Comparison of ENCODE assay signal across 8 mouse cellular contexts in the genomic region with DNA sequence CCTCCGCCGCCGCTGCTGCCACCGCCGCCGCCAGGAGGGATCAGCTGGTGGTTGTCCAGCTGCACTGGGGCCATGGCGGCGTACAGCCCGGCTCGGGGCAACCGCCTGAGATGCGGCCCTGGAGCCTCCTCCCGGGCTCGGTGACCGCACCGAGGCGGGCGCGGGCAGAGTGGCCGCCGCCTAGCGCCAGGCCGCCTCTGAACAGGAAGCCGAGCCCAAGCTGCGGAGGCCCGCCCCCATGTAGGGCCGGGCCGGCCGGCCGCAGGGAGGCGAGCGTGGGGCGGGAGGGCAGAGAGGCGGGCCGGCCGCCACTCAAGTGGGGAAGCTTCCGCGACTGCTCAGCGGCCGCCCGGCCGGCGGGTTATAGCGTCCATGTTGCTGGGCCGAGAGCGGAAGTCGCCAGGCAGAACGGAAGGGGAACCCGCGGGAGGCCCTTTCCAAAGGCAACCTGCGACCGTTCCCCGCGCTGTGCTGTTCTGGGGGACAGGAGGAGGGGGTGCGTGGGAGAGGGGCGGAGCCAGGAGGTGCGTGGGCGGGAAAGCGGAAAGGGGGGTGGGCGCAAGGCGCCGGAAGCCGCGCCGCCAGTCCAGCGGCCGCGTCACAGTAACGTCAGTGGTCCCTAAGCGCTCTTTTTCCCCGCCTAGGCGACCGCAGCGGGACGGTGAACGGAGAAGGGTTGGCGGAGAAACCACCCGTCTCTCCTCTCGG. TPM values are rescaled to one million over a fixed set of nuclear protein-coding genes. Genes with fewer than 3 reads are reported as not detected.
A peak's percentile ranks its signal among the peaks of the same experiment; 100 is the strongest.
DNase-seq lines count a peak whose midpoint lies in the region; ATAC-seq and TF ChIP-seq lines count a peak whose summit lies in the region.

Gene Med14, minus strand, starts transcription at position 448 of the 708 bp plus-strand sequence.

- peak within 1 kb of the TSS; percentile 98 for H3K27ac ChIP-seq in forebrain, embryonic 15.5 days (replicated peaks)
- H3K27ac ChIP-seq in neural tube, embryonic 14.5 days (ENCODE audit: low read depth, low read length), result peak within 1 kb of the TSS; percentile 96
- peak within 1 kb of the TSS; percentile 95 for H3K27ac ChIP-seq in testis, adult 2 months (ENCODE audit: control insufficient read depth, insufficient read depth, low read depth, low read length)

- peak within 1 kb of the TSS; percentile 68 for H3K9ac ChIP-seq in forebrain, embryonic 15.5 days (replicated peaks)
- peak within 1 kb of the TSS; percentile 72 for H3K9ac ChIP-seq in neural tube, embryonic 14.5 days (replicated peaks; ENCODE audit: low read depth, low read length)

- H3K4me3 ChIP-seq in G1E (ENCODE audit: low read depth, low read length), result peak within 1 kb of the TSS; percentile 77
- H3K4me3 ChIP-seq in forebrain, embryonic 15.5 days, result peak within 1 kb of the TSS; percentile 55
- peak within 1 kb of the TSS; percentile 55 for H3K4me3 ChIP-seq in neural tube, embryonic 14.5 days (ENCODE audit: low read depth, low read length)
- H3K4me3 ChIP-seq in testis, adult 2 months (ENCODE audit: control insufficient read depth, low read depth, low read length), result peak within 1 kb of the TSS; percentile 91

- TF ChIP-seq CTCF in G1E (IDR thresholded peaks at IDR 0.05; ENCODE audit: low read depth, low read length), result no peak
- no peak for TF ChIP-seq CTCF in testis, adult 2 months (IDR thresholded peaks at IDR 0.05; ENCODE audit: control insufficient read depth, insufficient read depth, insufficient replicate concordance, low read depth, low read length)

- peaks cover 4% of the 10 kb centered on the region for H3K36me3 ChIP-seq in G1E (replicated peaks)
- no peaks in the 10 kb centered on the region for H3K36me3 ChIP-seq in forebrain, embryonic 15.5 days
- H3K36me3 ChIP-seq in neural tube, embryonic 14.5 days (ENCODE audit: control insufficient read depth, insufficient read depth, low read length), result no peaks in the 10 kb centered on the region
- H3K36me3 ChIP-seq in testis, adult 2 months (ENCODE audit: control insufficient read depth, insufficient read depth, low read length), result no peaks in the 10 kb centered on the region

- H3K4me2 ChIP-seq in forebrain, embryonic 15.5 days (replicated peaks), result peak within 1 kb of the TSS; percentile 48
- peak within 1 kb of the TSS; percentile 48 for H3K4me2 ChIP-seq in neural tube, embryonic 14.5 days (ENCODE audit: low read depth, low read length)

- H3K9me3 ChIP-seq in G1E (replicated peaks), result no peaks in the 10 kb centered on the region
- no peaks in the 10 kb centered on the region for H3K9me3 ChIP-seq in forebrain, embryonic 15.5 days
- no peaks in the 10 kb centered on the region for H3K9me3 ChIP-seq in neural tube, embryonic 14.5 days (ENCODE audit: control insufficient read depth, low read length)

- 12% methylated on average over 57 of the region's 79 CpGs for WGBS in forebrain, embryonic 15.5 days
- 7% methylated on average over 50 of the region's 79 CpGs for WGBS in neural tube, embryonic 14.5 days

- H3K27me3 ChIP-seq in G1E (ENCODE audit: insufficient read depth, low read length), result no peaks in the 10 kb centered on the region
- H3K27me3 ChIP-seq in forebrain, embryonic 15.5 days, result no peaks in the 10 kb centered on the region
- H3K27me3 ChIP-seq in neural tube, embryonic 14.5 days (ENCODE audit: control insufficient read depth, insufficient read depth, low read length), result no peaks in the 10 kb centered on the region
- H3K27me3 ChIP-seq in testis, adult 2 months (ENCODE audit: control insufficient read depth, insufficient read depth, low read length), result no peaks in the 10 kb centered on the region

- H3K4me1 ChIP-seq in G1E (ENCODE audit: insufficient read depth, low read depth, low read length), result peaks cover 6% of the 10 kb centered on the region
- peaks cover 15% of the 10 kb centered on the region for H3K4me1 ChIP-seq in forebrain, embryonic 15.5 days
- H3K4me1 ChIP-seq in neural tube, embryonic 14.5 days (ENCODE audit: control insufficient read depth, insufficient read depth, low read length), result peaks cover 7% of the 10 kb centered on the region; the same call in 1 of the 2 replicates
- H3K4me1 ChIP-seq in testis, adult 2 months (ENCODE audit: control insufficient read depth, insufficient read depth, low read length), result no peaks in the 10 kb centered on the region

- peak; percentile 73 for ATAC-seq in G1E (ENCODE audit: extremely low read depth, insufficient number of reproducible peaks, low FRiP score, poor library complexity, severe bottlenecking)
- peak; percentile 97 for ATAC-seq in forebrain, embryonic 15.5 days (replicated peaks)
- ATAC-seq in neural tube, embryonic 14.5 days (ENCODE audit: low read depth), result peak; percentile 96

- peak; percentile 68 for DNase-seq in G1E (ENCODE audit: low spot score)
- DNase-seq in cerebellum, adult 11-12 months, result peak; percentile 91
- DNase-seq in heart, postnatal 14 days, result peak; percentile 87 to 89
- DNase-seq in layer of hippocampus, adult 18-20 months (ENCODE audit: low spot score in 2 of 2), result peak; percentile 77 to 84
- DNase-seq in lung, adult 18-20 months, result peak; percentile 88 to 92

- peak; percentile 40; the same call in 1 of the 2 replicates for TF ChIP-seq POLR2A in testis, adult 2 months (IDR thresholded peaks at IDR 0.05; ENCODE audit: control insufficient read depth, low read depth, low read length)

- intact Hi-C loops in heart, postnatal 14 days (cut with DNase I), result loop anchor here (5.0 kb wide), 1 partner anchor 89 kb away; the partner anchor contains the start of gene 1810030O07Rik

RNA-seq across cellular contexts. Expression of gene Med14, which starts in this region (rescaled TPM):
- total RNA-seq in G1E (2014; fragmentation: Nextera tagmentation) (74.7 and 81.1 TPM in 2 replicates), G1E (2017) (20.6 and 22.8 TPM in 2 replicates)
- 4.5 and 4.7 TPM in 2 replicates for polyA plus RNA-seq in G1E (2012)
- 13.4 and 14.0 TPM in 2 replicates for polyA plus RNA-seq in forebrain, embryonic 15.5 days (2015; fragmentation: Nextera tagmentation; extraction: Ambion mirVana)
- 10 to 100 TPM; 28.2 to 32.0 TPM for total RNA-seq in heart, postnatal 14 days (2021)
- 10 to 100 TPM; 72.7 to 81.0 TPM for total RNA-seq in layer of hippocampus, adult 18-20 months (2021)
- 23.2 TPM in 2 replicates for polyA plus RNA-seq in neural tube, embryonic 14.5 days (2014; fragmentation: Nextera tagmentation; extraction: Ambion mirVana)
- 5.5 and 6.1 TPM in 2 replicates for polyA plus RNA-seq in testis, adult 2 months (2012; rRNA removed)

Comparison
In these comparisons a context has a peak if more than half of its experiments do, and no peak if none do; other contexts are left out.
1. Peak in every context shown above with its lines: DNase-seq, ATAC-seq, H3K4me3 ChIP-seq and H3K27ac ChIP-seq.